Mouse (Mus musculus): ENCODE results near the gene Fgf8. TPM values are rescaled to one million over a fixed set of nuclear protein-coding genes. Genes with fewer than 3 reads are reported as not detected.
A peak's percentile ranks its signal among the peaks of the same experiment; 100 is the strongest.

Gene Fgf8
- polyA plus RNA-seq, 1 experiment from 2014 or later, result 3.5 TPM

GRCm38 (mm10) chr19:45746153-45747020, 3.7 kb upstream of the Fgf8 start:
- Histone ChIP-seq H3K4me2 (replicated peaks) (no peak overlapping the region), H3K9ac (no peak overlapping the region), H3K4me3 (peak overlapping the region; percentile 5; the same call in 1 of the 2 replicates), H3K27ac (no peak overlapping the region), H3K4me1 (peaks cover 50% of the 10 kb centered on the region), H3K36me3 (0 out of 2 replicates have a peak, but pooled peaks cover under 1% of the 10 kb centered on the region), H3K9me3 (no peaks in the 10 kb centered on the region), H3K27me3 (peaks cover 58% of the 10 kb centered on the region)
- 10% methylated on average over 29 of the region's 29 CpGs for WGBS
- ATAC-seq (ENCODE audit: low FRiP score, low read depth), result 0 out of 2 replicates have a peak, but pooled peaks have one; percentile 24

- Histone ChIP-seq H3K4me1 (peaks cover 58% of the 10 kb centered on the region), H3K4me3 (peak overlapping the region; percentile 5; the same call in 1 of the 2 replicates), H3K9me3 (no peaks in the 10 kb centered on the region), H3K36me3 (no peaks in the 10 kb centered on the region), H3K27me3 (peaks cover 65% of the 10 kb centered on the region), H3K27ac (no peak overlapping the region), H3K4me2 (replicated peaks) (no peak overlapping the region), H3K9ac (no peak overlapping the region)
- 3% methylated on average over 32 of the region's 32 CpGs for WGBS
- ATAC-seq (ENCODE audit: low FRiP score, low read depth), result no peak
Observed at GRCm38 (mm10) chr19:45745344-45746152, 2.8 kb upstream of the Fgf8 start.

GRCm38 (mm10) chr19:45743619-45744018, 904 bp upstream of the Fgf8 start:
- no peaks in the 10 kb centered on the region for H3K9me3 ChIP-seq
- ATAC-seq (ENCODE audit: low FRiP score, low read depth), result no peak
- peak overlapping the region; percentile 93 for H3K4me2 ChIP-seq (replicated peaks)
- 13% methylated on average over 7 of the region's 7 CpGs for WGBS
- H3K36me3 ChIP-seq, result no peaks in the 10 kb centered on the region
- peaks cover 63% of the 10 kb centered on the region for H3K4me1 ChIP-seq
- peak overlapping the region; percentile 53; the same call in 1 of the 2 replicates for H3K4me3 ChIP-seq
- H3K27ac ChIP-seq, result no peak overlapping the region
- H3K27me3 ChIP-seq, result peaks cover 81% of the 10 kb centered on the region
- H3K9ac ChIP-seq, result no peak overlapping the region

- peaks cover 58% of the 10 kb centered on the region for H3K4me1 ChIP-seq
- WGBS, result under 1% methylated on average over 18 of the region's 44 CpGs
- H3K4me3 ChIP-seq, result peak overlapping the region; percentile 53
- no peak overlapping the region for H3K27ac ChIP-seq
- peaks cover 86% of the 10 kb centered on the region for H3K27me3 ChIP-seq
- H3K36me3 ChIP-seq, result no peaks in the 10 kb centered on the region
- H3K9me3 ChIP-seq, result no peaks in the 10 kb centered on the region
- H3K4me2 ChIP-seq (replicated peaks), result peak overlapping the region; percentile 93
- H3K9ac ChIP-seq, result peak overlapping the region; percentile 66; the same call in 1 of the 2 replicates
- no peak for ATAC-seq (ENCODE audit: low FRiP score, low read depth)
Observed at GRCm38 (mm10) chr19:45742984-45743575, 365 bp upstream of the Fgf8 start.

GRCm38 (mm10) chr19:45741431-45742217, 1.1 kb downstream of the Fgf8 start:
- Histone ChIP-seq H3K9ac (0 out of 2 replicates have a peak overlapping the region, but pooled peaks have one; percentile 26), H3K27me3 (peaks cover 94% of the 10 kb centered on the region), H3K4me3 (peak overlapping the region; percentile 53), H3K9me3 (no peaks in the 10 kb centered on the region), H3K36me3 (no peaks in the 10 kb centered on the region), H3K4me2 (replicated peaks) (peak overlapping the region; percentile 93), H3K4me1 (peaks cover 60% of the 10 kb centered on the region), H3K27ac (no peak overlapping the region)
- ATAC-seq (ENCODE audit: low FRiP score, low read depth), result no peak
- 2% methylated on average over 45 of the region's 45 CpGs for WGBS

GRCm38 (mm10) chr19:45740817-45741216, 1.9 kb downstream of the Fgf8 start:
- H3K4me3 ChIP-seq, result peak overlapping the region; percentile 53
- peak overlapping the region; percentile 93 for H3K4me2 ChIP-seq (replicated peaks)
- no peak overlapping the region for H3K9ac ChIP-seq
- peaks cover 94% of the 10 kb centered on the region for H3K27me3 ChIP-seq
- ATAC-seq (ENCODE audit: low FRiP score, low read depth), result no peak
- no peaks in the 10 kb centered on the region for H3K9me3 ChIP-seq
- no peaks in the 10 kb centered on the region for H3K36me3 ChIP-seq
- WGBS, result 7% methylated on average over 7 of the region's 7 CpGs
- peaks cover 57% of the 10 kb centered on the region for H3K4me1 ChIP-seq
- no peak overlapping the region for H3K27ac ChIP-seq

GRCm38 (mm10) chr19:45740233-45740632, 2.5 kb downstream of the Fgf8 start:
- H3K4me3 ChIP-seq, result no peak overlapping the region
- no peaks in the 10 kb centered on the region for H3K36me3 ChIP-seq
- no peaks in the 10 kb centered on the region for H3K9me3 ChIP-seq
- no peak for ATAC-seq (ENCODE audit: low FRiP score, low read depth)
- H3K9ac ChIP-seq, result no peak overlapping the region
- peaks cover 51% of the 10 kb centered on the region for H3K4me1 ChIP-seq
- no peak overlapping the region for H3K27ac ChIP-seq
- H3K4me2 ChIP-seq (replicated peaks), result peak overlapping the region; percentile 38
- 3% methylated on average over 13 of the region's 13 CpGs for WGBS
- peaks cover 94% of the 10 kb centered on the region for H3K27me3 ChIP-seq

GRCm38 (mm10) chr19:45738521-45738920, 4.2 kb downstream of the Fgf8 start:
- WGBS, result 42% methylated on average over 5 of the region's 5 CpGs
- Histone ChIP-seq H3K27ac (no peak overlapping the region), H3K9ac (no peak overlapping the region), H3K9me3 (no peaks in the 10 kb centered on the region), H3K4me2 (replicated peaks) (no peak overlapping the region), H3K4me1 (peaks cover 65% of the 10 kb centered on the region), H3K4me3 (no peak overlapping the region), H3K27me3 (peaks cover 94% of the 10 kb centered on the region), H3K36me3 (no peaks in the 10 kb centered on the region)
- no peak for ATAC-seq (ENCODE audit: low FRiP score, low read depth)

GRCm38 (mm10) chr19:45737846-45738484, 4.8 kb downstream of the Fgf8 start:
- H3K4me2 ChIP-seq (replicated peaks), result no peak overlapping the region

GRCm38 (mm10) chr19:45737208-45737845, 5.4 kb downstream of the Fgf8 start:
- peak; percentile 29; the same call in 1 of the 2 replicates for ATAC-seq (ENCODE audit: low FRiP score, low read depth)
- Histone ChIP-seq H3K4me1 (peaks cover 60% of the 10 kb centered on the region), H3K4me2 (replicated peaks) (peak overlapping the region; percentile 66), H3K9me3 (no peaks in the 10 kb centered on the region), H3K27me3 (peaks cover 95% of the 10 kb centered on the region), H3K36me3 (no peaks in the 10 kb centered on the region), H3K27ac (no peak overlapping the region), H3K9ac (peak overlapping the region; percentile 55; the same call in 1 of the 2 replicates), H3K4me3 (peak overlapping the region; percentile 35)
- 7% methylated on average over 23 of the region's 23 CpGs for WGBS

More at GRCm38 (mm10) chr19:45737846-45738484, 4.8 kb downstream of the Fgf8 start:
- H3K27ac ChIP-seq, result no peak overlapping the region
- H3K4me3 ChIP-seq, result no peak overlapping the region
- WGBS, result 76% methylated on average over 10 of the region's 10 CpGs
- no peak overlapping the region for H3K9ac ChIP-seq
- H3K36me3 ChIP-seq, result no peaks in the 10 kb centered on the region
- peaks cover 94% of the 10 kb centered on the region for H3K27me3 ChIP-seq
- H3K9me3 ChIP-seq, result no peaks in the 10 kb centered on the region
- peaks cover 63% of the 10 kb centered on the region for H3K4me1 ChIP-seq
- ATAC-seq (ENCODE audit: low FRiP score, low read depth), result no peak

Measured in limb, embryonic 13.5 days (tissue).